In the genomic region with DNA sequence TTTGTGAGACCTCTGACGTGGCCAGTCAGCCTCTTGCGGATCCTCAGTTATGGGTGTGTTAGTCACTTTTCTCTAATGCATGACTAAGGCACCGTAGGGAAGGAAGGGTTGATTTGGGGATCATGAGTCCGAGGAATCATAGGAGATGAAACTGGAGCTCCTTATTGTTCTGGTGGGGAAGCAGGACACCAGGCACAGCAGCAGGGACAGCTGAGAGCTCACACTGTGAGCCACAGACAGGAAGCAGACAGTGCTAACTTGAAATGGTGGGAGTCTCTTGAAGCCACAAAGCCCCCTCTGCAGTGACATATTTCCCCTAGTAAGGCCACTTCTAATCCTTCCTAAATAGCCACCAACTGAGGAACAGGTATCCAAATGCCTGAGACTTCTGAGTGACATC, we compare ENCODE assay signal across 33 mouse cellular contexts. TPM values are rescaled to one million over a fixed set of nuclear protein-coding genes. Genes with fewer than 3 reads are reported as not detected.
"Had no signal": no experiment of that assay in that cellular context is flagged by ENCODE, and none has a peak within 500 bp of the region (broad histone marks: within the 10 kb centered on the region; RNA-seq: fewer than 3 reads in every experiment).

No protein-coding gene starts in this region.

- H3K27ac ChIP-seq: heart, adult 2 months; hindbrain, embryonic 13.5 days; hindbrain, embryonic 15.5 days; hindbrain, postnatal 0 days; kidney, embryonic 15.5 days; kidney, postnatal 0 days; limb, embryonic 13.5 days; limb, embryonic 15.5 days; liver, embryonic 13.5 days; liver, embryonic 15.5 days had no signal

- H3K9me3 ChIP-seq: hindbrain, embryonic 15.5 days; kidney, embryonic 15.5 days; limb, embryonic 15.5 days; liver, embryonic 13.5 days; liver, embryonic 15.5 days had no signal

- H3K4me3 ChIP-seq: heart, adult 2 months; hindbrain, embryonic 13.5 days; hindbrain, embryonic 15.5 days; kidney, embryonic 15.5 days; limb, embryonic 13.5 days; limb, embryonic 15.5 days; liver, embryonic 13.5 days; liver, embryonic 15.5 days had no signal

- H3K27me3 ChIP-seq: hindbrain, embryonic 13.5 days; hindbrain, embryonic 15.5 days; kidney, embryonic 15.5 days; limb, embryonic 13.5 days; limb, embryonic 15.5 days; liver, embryonic 13.5 days; liver, embryonic 15.5 days had no signal

- ATAC-seq: hindbrain, postnatal 0 days; intestine, embryonic 16.5 days had no signal

- H3K36me3 ChIP-seq: liver, embryonic 13.5 days; liver, embryonic 15.5 days had no signal

- H3K9ac ChIP-seq: hindbrain, embryonic 13.5 days; hindbrain, embryonic 15.5 days; kidney, embryonic 15.5 days; limb, embryonic 13.5 days; limb, embryonic 15.5 days; liver, embryonic 13.5 days; liver, embryonic 15.5 days had no signal

- H3K4me2 ChIP-seq: heart, embryonic 11.5 days; hindbrain, embryonic 13.5 days; hindbrain, embryonic 15.5 days; kidney, embryonic 15.5 days; limb, embryonic 13.5 days; limb, embryonic 15.5 days; liver, embryonic 13.5 days; liver, embryonic 15.5 days had no signal

- H3K4me1 ChIP-seq: hindbrain, embryonic 13.5 days; hindbrain, embryonic 15.5 days; kidney, embryonic 15.5 days; limb, embryonic 13.5 days; limb, embryonic 15.5 days; liver, embryonic 13.5 days; liver, embryonic 15.5 days had no signal

- DNase-seq: gastrocnemius, postnatal 14 days; gastrocnemius, postnatal 36 days; heart, adult 2 months; heart, postnatal 10 days; heart, postnatal 36 days; kidney, adult 11 months; kidney, adult 2 months; kidney, adult 9 months; kidney, postnatal 14 days; kidney, postnatal 36 days; layer of hippocampus, adult 9-11 months; layer of hippocampus, postnatal 36 days; left cerebral cortex, postnatal 4 days; liver, embryonic 13.5 days had no signal

RNA-seq across cellular contexts. Expression of a gene that starts 22.8 kb away (rescaled TPM):
- total RNA-seq: hematopoietic stem cell, adult 5-6 weeks had no signal

RNA-seq across cellular contexts. Expression of a gene that starts 38.4 kb away (rescaled TPM):
- total RNA-seq: gastrocnemius, adult 8-10 months; gastrocnemius, postnatal 14 days; gastrocnemius, postnatal 36 days; hematopoietic stem cell, adult 5-6 weeks; hindbrain, postnatal 0 days; liver, adult 2 months had no signal
- polyA plus RNA-seq: gonadal fat pad, adult 2 months; heart, embryonic 11.5 days; heart, embryonic 14.5 days; hindbrain, embryonic 11.5 days; hindbrain, embryonic 13.5 days; hindbrain, embryonic 15.5 days; hindbrain, postnatal 0 days; intestine, embryonic 14.5 days; intestine, embryonic 16.5 days; kidney, adult 2 months; kidney, embryonic 15.5 days; kidney, postnatal 0 days; large intestine, adult 2 months; limb, embryonic 11.5 days; limb, embryonic 13.5 days; limb, embryonic 15.5 days; liver, adult 2 months; liver, embryonic 15.5 days had no signal
